Mouse (Mus musculus): Measurements from ENCODE around the gene Siva1. TPM values are rescaled to one million over a fixed set of nuclear protein-coding genes. Genes with fewer than 3 reads are reported as not detected.

The Siva1 gene
- polyA plus RNA-seq, 1 experiment from 2014 or later = 361 TPM

- Histone ChIP-seq H3K27ac (replicated peaks) (no peak overlapping the region), H3K27me3 (ENCODE audit: low read depth, poor library complexity, severe bottlenecking) (no peaks in the 10 kb centered on the region), H3K9me3 (replicated peaks) (no peaks in the 10 kb centered on the region), H3K4me1 (peaks cover 33% of the 10 kb centered on the region), H3K4me3 (no peak overlapping the region), H3K36me3 (peaks cover 65% of the 10 kb centered on the region)
- DNase-seq (ENCODE audit: low spot score) = no peak
- WGBS = 93% methylated on average over 5 of the region's 5 CpGs
Observed at GRCm38 (mm10) chr12:112648081-112648480, 3.6 kb downstream of the Siva1 start.

DNA sequence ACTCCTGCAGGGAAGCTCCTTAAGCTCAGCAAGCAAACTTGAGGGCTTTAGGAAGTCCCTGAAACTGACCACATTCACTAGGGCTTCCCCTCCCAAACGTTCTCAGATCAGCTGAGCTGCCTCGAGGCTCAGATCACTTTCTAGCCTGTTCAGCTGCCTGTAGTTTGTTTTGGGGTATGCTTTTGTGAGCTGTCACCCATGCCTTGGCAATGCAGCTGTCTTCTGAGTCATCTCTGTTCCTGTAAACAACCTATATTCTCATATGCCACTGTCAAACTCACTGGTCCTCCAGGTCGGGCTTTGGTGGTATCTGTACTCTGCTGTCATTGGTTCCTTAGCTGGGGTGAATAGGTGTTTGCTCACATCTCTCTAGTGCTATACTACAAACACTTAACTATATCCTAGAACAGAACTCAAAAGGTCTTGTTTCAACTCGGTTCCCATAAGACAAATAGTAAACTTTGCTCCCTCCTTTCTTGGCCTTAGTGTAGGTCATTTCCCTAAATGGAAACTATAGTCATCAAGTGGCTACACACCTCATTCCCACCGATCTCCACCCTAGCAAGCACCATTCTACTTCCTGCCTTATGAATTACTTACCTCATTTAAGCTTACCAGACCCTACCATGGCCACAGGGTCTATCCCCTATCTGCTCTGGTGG, 7.4 kb downstream of the Siva1 start:
- Histone ChIP-seq H3K27me3 (ENCODE audit: low read depth, poor library complexity, severe bottlenecking) (no peaks in the 10 kb centered on the region), H3K4me1 (peaks cover 18% of the 10 kb centered on the region), H3K36me3 (peaks cover 100% of the 10 kb centered on the region), H3K27ac (replicated peaks) (no peak overlapping the region), H3K4me3 (no peak overlapping the region), H3K9me3 (replicated peaks) (no peaks in the 10 kb centered on the region)
- no peak for DNase-seq (ENCODE audit: low spot score)
- WGBS = 86% methylated on average over 5 of the region's 5 CpGs

- no peak overlapping the region for H3K27ac ChIP-seq (replicated peaks)
- WGBS = 66% methylated on average over 7 of the region's 7 CpGs
Observed at GRCm38 (mm10) chr12:112653157-112653824, 8.8 kb downstream of the Siva1 start.

GRCm38 (mm10) chr12:112654076-112654475, 9.6 kb downstream of the Siva1 start:
- Histone ChIP-seq H3K9me3 (replicated peaks) (no peaks in the 10 kb centered on the region), H3K4me1 (peaks cover 14% of the 10 kb centered on the region), H3K36me3 (peaks cover 100% of the 10 kb centered on the region), H3K27me3 (ENCODE audit: low read depth, poor library complexity, severe bottlenecking) (no peaks in the 10 kb centered on the region), H3K4me3 (no peak overlapping the region), H3K27ac (replicated peaks) (no peak overlapping the region)
- no peak for DNase-seq (ENCODE audit: low spot score)
- WGBS = 93% methylated on average over 5 of the region's 5 CpGs

More at GRCm38 (mm10) chr12:112653157-112653824, 8.8 kb downstream of the Siva1 start:
- Histone ChIP-seq H3K27me3 (ENCODE audit: low read depth, poor library complexity, severe bottlenecking) (no peaks in the 10 kb centered on the region), H3K4me1 (peaks cover 13% of the 10 kb centered on the region), H3K4me3 (no peak overlapping the region), H3K36me3 (peaks cover 100% of the 10 kb centered on the region), H3K9me3 (replicated peaks) (no peaks in the 10 kb centered on the region)
- DNase-seq (ENCODE audit: low spot score) = peak; percentile 83

DNA sequence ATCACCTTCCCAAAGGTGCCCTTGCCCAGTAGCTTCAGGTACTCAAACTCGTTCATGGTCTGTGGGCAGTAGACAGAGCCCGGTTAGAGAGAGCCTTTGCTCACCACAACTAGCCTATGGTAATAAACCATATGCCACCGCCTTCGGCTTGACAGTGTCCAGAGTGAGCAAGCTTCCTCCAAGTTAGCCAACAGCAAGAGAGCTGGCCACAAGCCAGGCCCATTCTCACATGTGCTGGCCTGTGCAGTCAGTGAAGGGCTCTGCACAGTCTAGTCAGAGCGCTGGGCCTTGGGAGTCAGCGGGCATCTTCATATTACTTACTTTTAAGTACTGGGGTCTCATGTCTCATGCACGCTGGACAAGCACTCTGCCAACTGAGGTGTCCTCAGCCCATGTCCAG, 14.1 kb downstream of the Siva1 start:
- DNase-seq (ENCODE audit: low spot score) = no peak
- Histone ChIP-seq H3K27me3 (ENCODE audit: low read depth, poor library complexity, severe bottlenecking) (no peaks in the 10 kb centered on the region), H3K36me3 (peaks cover 100% of the 10 kb centered on the region), H3K4me3 (no peak overlapping the region), H3K4me1 (peaks cover 55% of the 10 kb centered on the region), H3K9me3 (replicated peaks) (no peaks in the 10 kb centered on the region), H3K27ac (replicated peaks) (peak overlapping the region; percentile 91; the same call in 1 of the 2 replicates)
- WGBS = 94% methylated on average over 7 of the region's 7 CpGs

DNA sequence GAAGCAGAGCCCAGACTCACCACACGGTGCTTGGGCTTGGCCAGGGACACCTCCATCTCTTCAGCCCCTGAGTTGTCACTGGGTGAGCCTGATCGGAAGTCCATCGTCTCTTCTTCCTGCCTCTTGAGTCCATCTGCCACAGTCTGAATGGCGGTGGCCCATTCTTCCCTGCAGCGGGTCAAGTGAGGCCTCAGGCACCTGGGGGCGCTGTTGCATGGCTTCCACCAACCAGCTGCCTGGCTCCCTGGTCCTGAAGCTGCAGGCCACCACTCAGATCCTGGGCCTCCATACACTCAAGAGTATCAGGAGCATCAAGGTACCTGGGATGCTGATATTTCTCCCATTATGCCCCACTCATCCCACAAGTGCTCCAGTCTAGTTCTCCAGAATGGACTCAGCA, 14.6 kb downstream of the Siva1 start:
- Histone ChIP-seq H3K4me1 (peaks cover 57% of the 10 kb centered on the region), H3K36me3 (peaks cover 100% of the 10 kb centered on the region), H3K27me3 (ENCODE audit: low read depth, poor library complexity, severe bottlenecking) (no peaks in the 10 kb centered on the region), H3K4me3 (no peak overlapping the region), H3K27ac (replicated peaks) (peak overlapping the region; percentile 91; the same call in 1 of the 2 replicates), H3K9me3 (replicated peaks) (no peaks in the 10 kb centered on the region)
- peak; percentile 41 for DNase-seq (ENCODE audit: low spot score)
- 76% methylated on average over 6 of the region's 6 CpGs for WGBS

DNA sequence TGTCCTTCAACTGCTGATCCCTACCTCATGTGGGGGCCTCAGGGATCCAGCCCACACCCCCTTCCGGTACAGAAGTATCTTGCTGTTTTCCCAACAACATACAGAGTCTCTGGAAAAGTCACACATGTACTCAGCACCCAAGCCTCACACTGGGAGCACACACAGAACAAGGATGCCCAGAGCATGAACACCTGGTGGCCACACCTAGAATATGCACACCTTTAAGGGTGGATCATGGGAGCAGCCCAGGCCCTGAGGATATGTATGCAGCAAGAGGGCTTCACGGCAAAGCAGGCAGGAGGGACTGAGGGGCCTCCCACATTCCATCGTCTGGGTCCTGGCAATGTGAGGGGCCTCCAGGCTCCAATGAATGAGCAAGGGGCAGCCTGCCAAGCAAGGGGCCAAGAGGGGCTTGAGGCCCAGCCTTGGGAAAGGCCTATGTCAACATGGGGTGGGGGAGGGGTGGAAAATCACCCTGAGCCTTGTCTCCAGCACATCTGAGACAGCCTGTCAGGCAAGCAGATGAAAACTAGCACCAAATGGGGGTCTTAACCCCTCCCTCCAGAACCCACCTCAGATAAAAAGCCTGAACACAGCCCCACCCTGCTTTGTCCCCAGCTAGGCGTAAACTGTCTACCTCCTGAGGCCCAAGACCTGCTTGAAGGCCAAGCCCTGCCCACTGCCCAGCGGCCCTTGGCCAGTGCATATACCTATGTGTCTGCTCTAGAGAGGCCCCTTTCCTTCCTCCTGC, 16.3 kb downstream of the Siva1 start:
- no peaks in the 10 kb centered on the region for H3K27me3 ChIP-seq (ENCODE audit: low read depth, poor library complexity, severe bottlenecking)
- DNase-seq (ENCODE audit: low spot score) = peak; percentile 77
- peak overlapping the region; percentile 38 for H3K4me3 ChIP-seq
- no peaks in the 10 kb centered on the region for H3K9me3 ChIP-seq (replicated peaks)
- peaks cover 67% of the 10 kb centered on the region for H3K4me1 ChIP-seq
- 52% methylated on average over 5 of the region's 5 CpGs for WGBS
- H3K36me3 ChIP-seq = peaks cover 99% of the 10 kb centered on the region
- H3K27ac ChIP-seq (replicated peaks) = peak overlapping the region; percentile 91

DNA sequence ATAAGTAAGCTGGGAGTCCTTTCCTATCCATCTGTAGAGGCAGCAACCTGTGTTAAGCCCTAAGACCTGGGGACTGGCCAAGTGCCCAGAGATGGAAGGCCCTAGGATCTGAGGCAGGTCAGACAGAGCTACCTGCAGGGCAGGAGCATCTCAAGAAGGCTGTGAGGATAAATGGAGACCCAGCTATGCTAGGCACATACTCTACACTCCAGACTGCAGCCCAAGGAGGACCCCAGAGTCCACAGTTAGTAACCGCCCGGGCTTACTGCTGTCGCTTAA, 16.8 kb downstream of the Siva1 start:
- WGBS = 84% methylated on average over 3 of the region's 3 CpGs
- no peaks in the 10 kb centered on the region for H3K27me3 ChIP-seq (ENCODE audit: low read depth, poor library complexity, severe bottlenecking)
- peak overlapping the region; percentile 38 for H3K4me3 ChIP-seq
- H3K27ac ChIP-seq (replicated peaks) = peak overlapping the region; percentile 91
- H3K9me3 ChIP-seq (replicated peaks) = no peaks in the 10 kb centered on the region
- no peak for DNase-seq (ENCODE audit: low spot score)
- H3K36me3 ChIP-seq = peaks cover 99% of the 10 kb centered on the region
- peaks cover 72% of the 10 kb centered on the region for H3K4me1 ChIP-seq

GRCm38 (mm10) chr12:112661851-112662250, 17.4 kb downstream of the Siva1 start:
- Histone ChIP-seq H3K4me3 (0 out of 2 replicates have a peak overlapping the region, but pooled peaks have one; percentile 5), H3K9me3 (replicated peaks) (no peaks in the 10 kb centered on the region), H3K27me3 (ENCODE audit: low read depth, poor library complexity, severe bottlenecking) (no peaks in the 10 kb centered on the region), H3K4me1 (peaks cover 76% of the 10 kb centered on the region), H3K36me3 (peaks cover 99% of the 10 kb centered on the region), H3K27ac (replicated peaks) (peak overlapping the region; percentile 91)
- DNase-seq (ENCODE audit: low spot score) = no peak
- 86% methylated on average over 9 of the region's 9 CpGs for WGBS

DNA sequence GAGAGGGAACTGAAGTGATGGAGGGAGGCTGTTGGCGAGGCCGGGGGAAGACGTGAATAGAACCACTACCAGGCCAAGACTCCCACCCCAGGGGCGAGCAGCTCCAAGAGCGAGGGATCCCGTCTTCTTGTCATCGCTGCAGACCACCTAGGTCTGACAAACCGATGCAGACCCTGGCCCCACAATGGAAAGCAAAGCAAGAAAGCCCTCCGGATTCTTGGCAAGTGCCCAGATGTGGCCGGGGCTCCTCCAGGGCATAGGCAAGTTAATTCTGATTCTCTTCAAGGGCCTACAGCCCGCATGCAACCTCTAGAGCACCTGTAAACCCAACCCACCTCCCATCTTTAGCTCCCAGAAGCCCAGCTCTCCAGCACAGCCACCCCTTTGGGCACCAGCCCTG, 18.8 kb downstream of the Siva1 start:
- Histone ChIP-seq H3K4me1 (peaks cover 86% of the 10 kb centered on the region), H3K27me3 (ENCODE audit: low read depth, poor library complexity, severe bottlenecking) (no peaks in the 10 kb centered on the region), H3K27ac (replicated peaks) (peak overlapping the region; percentile 91), H3K36me3 (peaks cover 99% of the 10 kb centered on the region), H3K4me3 (peak overlapping the region; percentile 20; the same call in 1 of the 2 replicates), H3K9me3 (replicated peaks) (no peaks in the 10 kb centered on the region)
- DNase-seq (ENCODE audit: low spot score) = no peak
- WGBS = 91% methylated on average over 11 of the region's 11 CpGs

GRCm38 (mm10) chr12:112663716-112664115, 19.2 kb downstream of the Siva1 start:
- peak overlapping the region; percentile 20; the same call in 1 of the 2 replicates for H3K4me3 ChIP-seq

DNA sequence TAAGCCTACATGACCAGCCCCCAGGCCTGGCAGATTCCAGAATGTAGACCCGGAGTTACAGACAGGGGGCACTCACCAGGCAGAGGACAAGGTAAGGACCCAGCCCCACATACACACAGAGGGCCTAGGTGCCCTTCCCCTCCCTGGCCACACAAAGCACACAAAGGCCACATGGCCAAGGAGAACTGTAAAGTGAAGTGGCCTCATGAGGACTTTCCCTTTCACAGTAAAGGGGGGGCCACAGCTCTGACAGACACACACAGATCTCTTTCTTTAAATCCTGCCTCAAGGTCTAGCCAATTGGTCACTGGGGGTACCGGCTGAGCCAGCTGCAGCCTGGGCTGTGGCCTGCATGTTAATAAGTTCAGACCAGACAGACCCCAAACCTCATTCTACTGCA, 19.6 kb downstream of the Siva1 start:
- Histone ChIP-seq H3K27ac (replicated peaks) (peak overlapping the region; percentile 91), H3K4me3 (peak overlapping the region; percentile 21; the same call in 1 of the 2 replicates), H3K9me3 (replicated peaks) (no peaks in the 10 kb centered on the region), H3K27me3 (ENCODE audit: low read depth, poor library complexity, severe bottlenecking) (no peaks in the 10 kb centered on the region), H3K4me1 (peaks cover 93% of the 10 kb centered on the region), H3K36me3 (peaks cover 99% of the 10 kb centered on the region)
- 68% methylated on average over 2 of the region's 2 CpGs for WGBS
- peak; percentile 22 for DNase-seq (ENCODE audit: low spot score)

More at GRCm38 (mm10) chr12:112663716-112664115, 19.2 kb downstream of the Siva1 start:
- no peak for DNase-seq (ENCODE audit: low spot score)
- Histone ChIP-seq H3K27me3 (ENCODE audit: low read depth, poor library complexity, severe bottlenecking) (no peaks in the 10 kb centered on the region), H3K9me3 (replicated peaks) (no peaks in the 10 kb centered on the region), H3K36me3 (peaks cover 99% of the 10 kb centered on the region), H3K4me1 (peaks cover 90% of the 10 kb centered on the region), H3K27ac (replicated peaks) (peak overlapping the region; percentile 91)
- WGBS = 95% methylated on average over 12 of the region's 12 CpGs

Measured in midbrain, embryonic 10.5 days (tissue).